In genomic region chr19:17393841-17394591, GRCm38 (mm10) we compare ENCODE assay signal across 8 mouse cellular contexts. TPM values are rescaled to one million over a fixed set of nuclear protein-coding genes. Genes with fewer than 3 reads are reported as not detected.
DNase-seq lines count a peak whose midpoint lies in the region; ATAC-seq and TF ChIP-seq lines count a peak whose summit lies in the region.

Gene Rfk (plus strand): TSS chr19:17394043.

- DNase-seq in B cell, adult 2 months: peak; percentile 97
- DNase-seq in brain, adult 2 months (ENCODE audit: low read depth, low spot score): peak; percentile 96
- peak; percentile 96 for DNase-seq in kidney, postnatal 0 days (ENCODE audit: low spot score)
- DNase-seq in liver, embryonic 11.5 days (ENCODE audit: low spot score): peak; percentile 97
- DNase-seq in naive thymus-derived CD4-positive, alpha-beta T cell, adult 2 months (ENCODE audit: low read depth): peak; percentile 94

- H3K27ac ChIP-seq in heart, embryonic 11.5 days (ENCODE audit: low read depth, low read length): peak within 1 kb of the TSS; percentile 62; the same call in 1 of the 2 replicates
- peak within 1 kb of the TSS; percentile 84 for H3K27ac ChIP-seq in kidney, postnatal 0 days
- peak within 1 kb of the TSS; percentile 64; the same call in 1 of the 2 replicates for H3K27ac ChIP-seq in liver, embryonic 11.5 days (ENCODE audit: low read depth, low read length)
- H3K27ac ChIP-seq in stomach, embryonic 14.5 days (ENCODE audit: low read length): peak within 1 kb of the TSS; percentile 61

- peak within 1 kb of the TSS; percentile 70 for H3K4me2 ChIP-seq in heart, embryonic 11.5 days
- H3K4me2 ChIP-seq in kidney, postnatal 0 days (ENCODE audit: low read length): peak within 1 kb of the TSS; percentile 78
- H3K4me2 ChIP-seq in liver, embryonic 11.5 days: peak within 1 kb of the TSS; percentile 74
- peak within 1 kb of the TSS; percentile 62 for H3K4me2 ChIP-seq in stomach, embryonic 14.5 days (replicated peaks; ENCODE audit: low read depth, low read length)

- peak; percentile 97 for ATAC-seq in erythroblast, adult 5-6 weeks (replicated peaks; ENCODE audit: low FRiP score, poor library complexity, severe bottlenecking)
- peak; percentile 98 for ATAC-seq in heart, embryonic 11.5 days (replicated peaks; ENCODE audit: insufficient number of reproducible peaks, low FRiP score, low TSS enrichment)
- ATAC-seq in kidney, postnatal 0 days (replicated peaks; ENCODE audit: low FRiP score, low read depth): peak; percentile 98
- ATAC-seq in liver, embryonic 11.5 days (replicated peaks; ENCODE audit: low FRiP score): peak; percentile 98
- ATAC-seq in stomach, embryonic 14.5 days (ENCODE audit: insufficient number of reproducible peaks, insufficient read depth, low FRiP score, low read depth): peak; percentile 98

- no peaks in the 10 kb centered on the region for H3K36me3 ChIP-seq in heart, embryonic 11.5 days (ENCODE audit: control insufficient read depth, insufficient read depth, low read length)
- H3K36me3 ChIP-seq in kidney, postnatal 0 days (ENCODE audit: insufficient read depth, low read length): peaks cover 14% of the 10 kb centered on the region; the same call in 1 of the 2 replicates
- H3K36me3 ChIP-seq in liver, embryonic 11.5 days (ENCODE audit: control insufficient read depth, insufficient read depth, low read length): peaks cover 3% of the 10 kb centered on the region; the same call in 1 of the 2 replicates
- peaks cover 9% of the 10 kb centered on the region; the same call in 1 of the 2 replicates for H3K36me3 ChIP-seq in stomach, embryonic 14.5 days (ENCODE audit: control insufficient read depth, insufficient read depth, low read length)

- no peaks in the 10 kb centered on the region for H3K9me3 ChIP-seq in heart, embryonic 11.5 days (replicated peaks; ENCODE audit: control insufficient read depth, low read length)
- no peaks in the 10 kb centered on the region for H3K9me3 ChIP-seq in kidney, postnatal 0 days (replicated peaks; ENCODE audit: low read length)
- no peaks in the 10 kb centered on the region for H3K9me3 ChIP-seq in liver, embryonic 11.5 days (ENCODE audit: control insufficient read depth, low read length)
- no peaks in the 10 kb centered on the region for H3K9me3 ChIP-seq in stomach, embryonic 14.5 days (ENCODE audit: control insufficient read depth, low read depth, low read length)

- H3K27me3 ChIP-seq in heart, embryonic 11.5 days (ENCODE audit: control insufficient read depth, insufficient read depth, low read length): peaks cover 6% of the 10 kb centered on the region; the same call in 1 of the 2 replicates
- no peaks in the 10 kb centered on the region for H3K27me3 ChIP-seq in kidney, postnatal 0 days (ENCODE audit: insufficient read depth, low read length)
- 0 out of 2 replicates have a peak, but pooled peaks cover 5% of the 10 kb centered on the region for H3K27me3 ChIP-seq in liver, embryonic 11.5 days (replicated peaks; ENCODE audit: control insufficient read depth, insufficient read depth, low read length)
- no peaks in the 10 kb centered on the region for H3K27me3 ChIP-seq in stomach, embryonic 14.5 days (ENCODE audit: control insufficient read depth, insufficient read depth, low read length)

- no peak for TF ChIP-seq CTCF in kidney, postnatal 0 days (IDR thresholded peaks at IDR 0.05; ENCODE audit: low read depth)

- peak within 1 kb of the TSS; percentile 86 for H3K9ac ChIP-seq in heart, embryonic 11.5 days (ENCODE audit: low read depth, low read length)
- peak within 1 kb of the TSS; percentile 91 for H3K9ac ChIP-seq in kidney, postnatal 0 days (ENCODE audit: low read depth, low read length)
- peak within 1 kb of the TSS; percentile 87 for H3K9ac ChIP-seq in liver, embryonic 11.5 days (ENCODE audit: low read depth, low read length)
- H3K9ac ChIP-seq in stomach, embryonic 14.5 days (replicated peaks; ENCODE audit: low read depth, low read length): peak within 1 kb of the TSS; percentile 77

- H3K4me1 ChIP-seq in heart, embryonic 11.5 days (ENCODE audit: control insufficient read depth, insufficient read depth, low read length): peaks cover 3% of the 10 kb centered on the region; the same call in 1 of the 2 replicates
- H3K4me1 ChIP-seq in kidney, postnatal 0 days (replicated peaks; ENCODE audit: insufficient read depth, low read length): 0 out of 2 replicates have a peak, but pooled peaks cover 9% of the 10 kb centered on the region
- peaks cover 14% of the 10 kb centered on the region for H3K4me1 ChIP-seq in liver, embryonic 11.5 days (replicated peaks; ENCODE audit: control insufficient read depth, insufficient read depth, low read length)
- H3K4me1 ChIP-seq in stomach, embryonic 14.5 days (ENCODE audit: control insufficient read depth, insufficient read depth, low read length): peaks cover 6% of the 10 kb centered on the region

- under 1% methylated on average over 61 of the region's 83 CpGs for WGBS in heart, embryonic 11.5 days (ENCODE audit: insufficient replicate concordance)
- under 1% methylated on average over 78 of the region's 83 CpGs for WGBS in kidney, postnatal 0 days
- under 1% methylated on average over 81 of the region's 83 CpGs for WGBS in liver, embryonic 11.5 days
- WGBS in stomach, embryonic 14.5 days: under 1% methylated on average over 82 of the region's 83 CpGs

- peak within 1 kb of the TSS; percentile 84 for H3K4me3 ChIP-seq in heart, embryonic 11.5 days (ENCODE audit: low read depth, low read length)
- peak within 1 kb of the TSS; percentile 81 for H3K4me3 ChIP-seq in kidney, postnatal 0 days (replicated peaks; ENCODE audit: low read depth, low read length)
- H3K4me3 ChIP-seq in liver, embryonic 11.5 days (ENCODE audit: low read depth, low read length): peak within 1 kb of the TSS; percentile 87
- H3K4me3 ChIP-seq in stomach, embryonic 14.5 days (ENCODE audit: low read depth, low read length): peak within 1 kb of the TSS; percentile 89

RNA-seq across cellular contexts. Expression of gene Rfk, which starts in this region (rescaled TPM):
- total RNA-seq in erythroblast, adult 5-6 weeks (2015; ENCODE audit: low replicate concordance): 36.8 and 45.3 TPM in 2 replicates
- 17.0 and 22.6 TPM in 2 replicates for total RNA-seq in erythroblast, adult 5-6 weeks (2017; ENCODE audit: low replicate concordance)
- polyA plus RNA-seq in heart, embryonic 11.5 days (2014; fragmentation: Nextera tagmentation; extraction: Ambion mirVana): 60.4 and 61.3 TPM in 2 replicates
- polyA plus RNA-seq in kidney, postnatal 0 days (2015; fragmentation: Nextera tagmentation; extraction: Ambion mirVana): 97.5 and 103 TPM in 2 replicates
- polyA plus RNA-seq in liver, embryonic 11.5 days (2014; fragmentation: Nextera tagmentation; extraction: Ambion mirVana): 86.0 and 88.3 TPM in 2 replicates
- 68.2 and 68.8 TPM in 2 replicates for polyA plus RNA-seq in stomach, embryonic 14.5 days (2014; fragmentation: Nextera tagmentation; extraction: Ambion mirVana)

Comparison
In these comparisons a context has a peak if more than half of its experiments do, and no peak if none do; other contexts are left out.
1. Peak in every context shown above with its lines: DNase-seq, ATAC-seq, H3K4me3 ChIP-seq and H3K27ac ChIP-seq.